In genomic region chr16:91885389-91886122, GRCm38 (mm10) we compare ENCODE assay signal across 8 mouse cellular contexts.
A peak's percentile ranks its signal among the peaks of the same experiment; 100 is the strongest.
DNase-seq lines count a peak whose midpoint lies in the region; ATAC-seq and TF ChIP-seq lines count a peak whose summit lies in the region.

No protein-coding gene starts in this region.

- no peaks in the 10 kb centered on the region for H3K27me3 ChIP-seq in heart, embryonic 10.5 days (ENCODE audit: insufficient read depth, poor library complexity, severe bottlenecking)
- H3K27me3 ChIP-seq in liver, adult 2 months (ENCODE audit: control insufficient read depth, insufficient read depth, low read length), result no peaks in the 10 kb centered on the region
- H3K27me3 ChIP-seq in neural tube, embryonic 11.5 days (ENCODE audit: control insufficient read depth, insufficient read depth, low read length), result no peaks in the 10 kb centered on the region

- peaks cover 14% of the 10 kb centered on the region for H3K4me1 ChIP-seq in heart, embryonic 10.5 days
- no peaks in the 10 kb centered on the region for H3K4me1 ChIP-seq in liver, adult 2 months (ENCODE audit: control insufficient read depth, insufficient read depth, low read length)
- no peaks in the 10 kb centered on the region for H3K4me1 ChIP-seq in neural tube, embryonic 11.5 days (ENCODE audit: control insufficient read depth, insufficient read depth, low read length)

- no peak overlapping the region for H3K9ac ChIP-seq in liver, adult 2 months (ENCODE audit: low read depth, low read length)
- no peak overlapping the region for H3K9ac ChIP-seq in neural tube, embryonic 11.5 days (ENCODE audit: low read length)

- WGBS in heart, embryonic 10.5 days, result 8% methylated on average over 19 of the region's 19 CpGs
- 30% methylated on average over 19 of the region's 19 CpGs for WGBS in liver, adult 2 months
- 7% methylated on average over 19 of the region's 19 CpGs for WGBS in neural tube, embryonic 11.5 days

- no peaks in the 10 kb centered on the region for H3K9me3 ChIP-seq in heart, embryonic 10.5 days
- no peaks in the 10 kb centered on the region for H3K9me3 ChIP-seq in neural tube, embryonic 11.5 days (ENCODE audit: control insufficient read depth, low read length)

- peak; percentile 42; the same call in 1 of the 2 replicates for ATAC-seq in neural tube, embryonic 11.5 days (ENCODE audit: insufficient read depth, low FRiP score, low TSS enrichment)

- H3K4me2 ChIP-seq in neural tube, embryonic 11.5 days (ENCODE audit: low read depth), result no peak overlapping the region; the same call in 1 of the 2 replicates

- intact Hi-C loops in heart, postnatal 10 days (cut with DNase I), result loop anchor here (2.0 kb wide), 1 partner anchor 161 kb away; no protein-coding TSS in a partner anchor

- no peak for TF ChIP-seq POLR2A in liver, adult 2 months (IDR thresholded peaks at IDR 0.05; ENCODE audit: extremely low read depth, insufficient read depth, low read length)

- no peak for DNase-seq in heart, embryonic 10.5 days (ENCODE audit: low spot score)
- no peak for DNase-seq in heart, adult 9 months (ENCODE audit: low spot score in 2 of 2)
- DNase-seq in c-Kit-positive CD71-negative TER-119-negative erythroid progenitor cells, embryonic 14.5 days (ENCODE audit: low read depth), result peak; percentile 44
- DNase-seq in heart, postnatal 10 days, result peak; percentile 40 to 62
- no peak for DNase-seq in liver, adult 2 months (ENCODE audit: extremely low read depth, low read depth, low spot score)
- peak; percentile 17 for DNase-seq in neural tube, embryonic 11.5 days (ENCODE audit: low spot score)
- no peak for DNase-seq in layer of hippocampus, adult 8-10 months (ENCODE audit: low spot score in 2 of 2)
- no peak for DNase-seq in urinary bladder, postnatal 10 days (ENCODE audit: low spot score)

- H3K27ac ChIP-seq in heart, embryonic 10.5 days, result peak overlapping the region; percentile 76
- H3K27ac ChIP-seq in liver, adult 2 months (replicated peaks; ENCODE audit: insufficient read depth, low read depth, low read length), result no peak overlapping the region
- H3K27ac ChIP-seq in neural tube, embryonic 11.5 days (ENCODE audit: low read depth, low read length), result no peak overlapping the region

- no peaks in the 10 kb centered on the region for H3K79me2 ChIP-seq in liver, adult 2 months (ENCODE audit: control insufficient read depth, insufficient read depth, low read length)

- peak; percentile 76 for TF ChIP-seq CTCF in liver, adult 2 months (IDR thresholded peaks at IDR 0.05; ENCODE audit: low read depth, low read length)

- peak overlapping the region; percentile 52 for H3K4me3 ChIP-seq in heart, embryonic 10.5 days
- H3K4me3 ChIP-seq in liver, adult 2 months (ENCODE audit: insufficient read depth, low read depth, low read length), result no peak overlapping the region
- no peak overlapping the region for H3K4me3 ChIP-seq in neural tube, embryonic 11.5 days (ENCODE audit: low read depth, low read length)

- no peaks in the 10 kb centered on the region for H3K36me3 ChIP-seq in heart, embryonic 10.5 days
- H3K36me3 ChIP-seq in liver, adult 2 months (ENCODE audit: control insufficient read depth, insufficient read depth, low read length), result no peaks in the 10 kb centered on the region
- no peaks in the 10 kb centered on the region for H3K36me3 ChIP-seq in neural tube, embryonic 11.5 days (ENCODE audit: control insufficient read depth, insufficient read depth, low read length)

Comparison
In these comparisons a context has a peak if more than half of its experiments do, and no peak if none do; other contexts are left out.
1. DNase-seq: peak in c-Kit-positive CD71-negative TER-119-negative erythroid progenitor cells, embryonic 14.5 days (single experiment), heart, postnatal 10 days (2 of 2) and neural tube, embryonic 11.5 days (single experiment); none in heart, embryonic 10.5 days (single experiment), heart, adult 9 months (0 of 2), liver, adult 2 months (single experiment), layer of hippocampus, adult 8-10 months (0 of 2) and urinary bladder, postnatal 10 days (single experiment).